Mouse (Mus musculus) retina, postnatal 7 days (tissue): ENCODE data around the gene Ndufab1.

Experiments
- DNase-seq: peaks from one replicate; pipeline ENCODE4 v3.0.0-alpha.2; 2012; ENCODE audit warnings: low read depth, low spot score

Ndufab1 gene

DNA sequence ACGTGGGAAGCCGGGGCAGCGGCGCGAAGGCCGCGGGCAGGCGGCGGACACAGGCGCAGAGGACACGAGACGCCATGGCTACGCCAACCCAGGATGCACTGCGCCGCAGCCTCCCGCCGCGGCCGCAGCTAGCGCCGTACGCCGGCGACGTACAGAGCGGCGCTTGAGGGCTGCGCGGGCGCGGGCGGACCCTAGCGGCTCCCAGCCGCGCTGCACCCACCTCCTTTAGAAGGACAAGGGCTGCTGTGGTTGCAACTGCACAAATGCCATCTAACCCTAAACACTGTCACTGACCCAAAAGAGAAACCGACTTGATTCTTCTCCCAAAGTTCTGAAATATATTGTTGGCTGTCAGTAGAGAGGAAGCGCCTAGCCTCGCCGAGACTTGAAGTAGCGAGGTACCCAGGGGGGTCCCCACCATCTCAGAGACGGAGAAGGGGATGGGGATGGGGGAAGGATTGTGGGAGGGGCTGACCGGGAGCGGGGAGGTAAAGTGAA lies at the start of gene Ndufab1:
Ndufab1 (minus strand) TSS at position 140 of the 498 bp plus-strand sequence.
- peak; percentile 82 for DNase-seq

DNA sequence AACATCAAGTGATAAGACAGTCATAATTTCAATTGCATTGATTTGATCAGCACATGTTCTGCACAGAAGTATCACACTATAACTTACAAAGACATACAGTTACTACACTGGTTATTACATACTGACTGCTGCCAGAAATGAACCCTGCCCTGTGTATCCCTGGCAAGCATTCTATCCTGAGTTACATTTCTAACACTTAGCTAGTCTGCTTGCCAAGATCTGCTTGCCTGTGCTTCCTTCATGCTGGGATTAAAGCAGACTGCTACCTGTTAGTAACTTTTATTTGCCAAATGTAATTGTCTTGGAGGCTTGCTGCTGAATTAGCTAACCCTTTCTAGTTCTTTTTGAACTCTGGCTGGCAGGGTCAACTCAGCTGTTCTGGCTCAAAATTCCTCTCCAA lies 39.3 kb upstream of the Ndufab1 start:
- no peak for DNase-seq

DNA sequence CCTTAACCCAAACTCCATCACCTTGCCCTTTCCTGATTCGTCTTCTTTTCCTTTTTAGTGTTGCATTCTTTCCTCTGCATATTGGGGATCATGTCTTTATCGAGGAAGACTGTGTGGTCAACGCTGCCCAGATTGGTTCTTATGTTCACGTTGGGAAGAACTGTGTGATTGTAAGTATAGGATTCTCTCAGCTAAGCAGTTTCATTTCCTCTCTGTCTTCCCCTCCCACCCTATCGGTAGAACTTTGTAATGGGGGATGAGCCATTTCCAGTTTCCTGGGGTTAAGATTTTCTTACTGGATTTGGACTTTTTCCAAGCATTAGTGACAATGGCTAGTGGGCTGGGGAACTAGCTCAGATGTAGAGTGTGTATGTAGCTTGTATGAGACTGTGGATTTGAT lies 36.5 kb upstream of the Ndufab1 start:
- no peak for DNase-seq

DNA sequence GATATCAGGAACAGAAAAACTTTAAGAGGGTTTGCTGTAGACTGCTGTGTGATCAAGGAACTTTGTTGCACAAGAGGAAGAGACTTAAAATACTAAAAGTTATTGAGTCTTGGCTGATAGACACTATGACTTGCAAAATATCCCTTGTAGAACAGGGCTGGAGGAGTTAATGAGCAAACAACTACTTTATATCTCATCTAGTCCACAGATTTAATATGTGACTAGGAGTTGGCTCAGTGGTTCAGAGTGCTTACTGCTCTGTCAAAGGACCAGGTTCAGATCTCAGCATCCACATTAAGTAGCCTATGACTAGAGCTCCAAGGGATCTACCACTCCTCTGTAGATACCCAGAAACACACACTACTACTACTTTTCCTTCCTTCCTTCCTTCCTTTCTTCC lies 35.4 kb upstream of the Ndufab1 start:
- no peak for DNase-seq

DNA sequence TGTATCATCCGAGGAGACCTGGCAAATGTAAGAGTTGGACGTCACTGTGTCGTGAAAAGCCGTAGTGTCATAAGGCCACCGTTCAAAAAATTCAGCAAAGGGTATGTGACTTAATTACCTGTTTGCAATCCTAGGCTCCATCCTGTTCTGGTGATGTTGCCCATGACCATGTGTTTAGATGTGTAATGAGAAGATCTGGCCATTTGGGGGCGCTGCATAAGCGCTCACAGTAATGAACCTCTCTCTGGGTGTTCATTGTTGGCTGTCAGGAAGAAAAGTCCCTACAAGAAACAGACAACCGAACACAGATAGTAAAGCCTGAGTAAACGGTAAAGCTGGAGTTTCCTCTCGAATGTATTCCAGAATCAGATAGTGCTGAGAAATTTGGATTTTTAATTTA lies 33.4 kb upstream of the Ndufab1 start:
- DNase-seq, result no peak

DNA sequence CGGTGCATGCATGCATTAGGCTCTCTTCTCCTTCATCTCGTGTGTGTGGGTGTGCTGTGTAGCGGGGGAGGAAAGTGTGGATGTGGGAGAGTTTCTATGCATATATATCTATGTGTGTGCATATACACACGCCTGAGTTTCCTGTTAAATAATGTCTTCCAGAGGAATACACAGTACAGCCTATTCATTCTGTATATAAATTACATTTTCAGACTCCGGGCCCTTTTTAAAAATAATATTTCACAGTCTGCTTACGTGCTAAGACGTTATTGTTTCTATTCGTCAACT lies 31.6 kb upstream of the Ndufab1 start:
- DNase-seq, result no peak

DNA sequence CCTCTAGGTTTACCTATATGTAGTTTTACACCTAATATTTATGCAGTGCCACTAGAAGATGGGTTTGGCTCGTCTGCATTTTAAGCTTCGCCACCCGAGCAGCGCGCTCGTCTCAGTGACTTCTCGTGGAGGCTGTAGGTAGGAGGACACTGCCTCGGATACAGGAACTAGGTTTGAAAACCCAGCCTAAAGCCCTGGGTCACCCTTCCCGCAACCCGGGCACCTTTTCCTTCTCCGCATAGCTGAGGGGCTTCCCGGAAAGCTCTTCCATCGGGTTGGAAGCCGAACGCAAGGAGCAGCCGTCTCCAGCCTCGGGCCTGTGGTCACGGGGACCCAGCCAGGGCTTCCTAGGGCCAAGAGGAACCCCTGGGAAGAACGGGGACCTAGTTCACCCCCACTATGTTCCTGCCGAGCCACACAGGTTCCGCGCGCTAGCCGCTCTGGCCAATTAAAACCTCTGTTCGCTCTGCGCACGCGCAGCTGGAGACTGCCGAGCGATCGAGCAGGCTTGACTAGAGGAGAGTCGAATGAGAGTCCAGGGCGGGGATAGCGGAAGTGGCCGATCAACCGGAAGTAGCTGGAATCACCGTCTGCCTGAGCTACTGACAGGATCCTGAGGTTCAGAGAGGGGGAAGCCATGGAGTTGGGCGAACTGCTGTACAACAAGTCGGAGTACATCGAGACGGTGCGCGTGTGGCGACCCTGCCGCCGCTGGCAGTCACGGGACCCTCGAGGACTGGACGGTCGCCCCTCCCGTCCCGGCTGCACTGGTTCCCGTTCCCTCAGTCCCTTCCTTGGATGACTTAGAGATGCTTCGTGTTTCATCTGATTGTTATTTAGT lies 31.0 kb upstream of the Ndufab1 start, which contains the start of the genes Palb2 and Dctn5:
Palb2 (minus strand) TSS at position 489 of the 841 bp plus-strand sequence.
Dctn5 (plus strand) TSS at position 545 of the 841 bp plus-strand sequence.
- DNase-seq, result peak; percentile 98

DNA sequence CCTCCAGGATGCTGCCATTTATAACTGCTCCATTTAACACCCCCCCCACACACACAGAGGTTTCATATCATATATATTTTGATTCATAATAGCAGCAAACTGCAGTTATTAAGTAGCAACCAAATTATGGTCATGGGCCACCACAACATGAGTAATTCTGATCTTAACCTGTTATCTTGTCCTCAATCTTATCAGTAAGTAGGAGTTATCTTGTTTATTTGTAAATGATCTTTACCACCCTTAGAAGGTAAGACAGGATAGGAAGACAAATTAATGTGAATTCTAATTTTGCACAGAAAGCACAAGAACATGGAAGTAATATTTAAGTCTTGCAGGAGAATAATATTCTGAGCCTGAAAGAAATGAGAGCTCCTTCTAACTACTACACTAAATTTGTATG lies 30.1 kb upstream of the Ndufab1 start:
- DNase-seq, result no peak

DNA sequence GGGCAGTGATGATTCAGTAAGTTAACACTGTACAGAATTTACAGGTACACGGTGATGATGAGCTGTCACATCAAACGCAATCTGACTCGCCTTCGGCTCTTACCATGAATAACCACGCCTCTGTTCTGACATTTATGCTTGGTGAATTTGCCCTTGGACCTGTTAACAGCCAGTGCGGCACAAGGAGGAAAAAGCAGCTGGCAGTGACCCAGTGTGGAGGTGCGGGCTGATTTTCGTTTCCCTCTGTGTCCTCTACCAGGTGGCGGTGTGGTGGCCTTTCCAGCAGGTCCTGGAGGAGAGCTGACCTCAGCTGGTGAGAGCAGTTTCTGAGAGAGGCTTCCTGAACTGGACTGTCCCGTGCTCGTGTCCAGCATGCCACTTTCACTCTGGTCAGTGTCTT lies 25.3 kb upstream of the Ndufab1 start:
- DNase-seq, result no peak

DNA sequence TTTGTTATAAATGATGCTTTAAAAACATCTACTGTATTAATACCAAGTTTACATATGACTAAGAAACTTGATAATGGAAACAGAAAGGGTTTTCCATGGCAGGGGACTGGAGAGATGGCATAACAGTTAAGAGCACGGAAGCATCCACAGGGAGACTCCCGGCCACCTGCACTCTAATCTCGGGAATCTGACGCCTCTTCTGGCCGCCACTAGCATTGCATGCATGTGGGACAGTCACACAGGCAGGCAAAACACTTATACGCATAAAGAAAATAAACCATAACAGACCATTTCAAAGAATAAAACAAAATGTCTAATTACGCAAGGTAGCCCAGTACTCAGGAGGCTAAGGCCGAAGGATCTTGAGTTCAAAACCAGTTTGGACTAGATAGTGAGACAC lies 23.9 kb upstream of the Ndufab1 start:
- DNase-seq, result no peak

DNA sequence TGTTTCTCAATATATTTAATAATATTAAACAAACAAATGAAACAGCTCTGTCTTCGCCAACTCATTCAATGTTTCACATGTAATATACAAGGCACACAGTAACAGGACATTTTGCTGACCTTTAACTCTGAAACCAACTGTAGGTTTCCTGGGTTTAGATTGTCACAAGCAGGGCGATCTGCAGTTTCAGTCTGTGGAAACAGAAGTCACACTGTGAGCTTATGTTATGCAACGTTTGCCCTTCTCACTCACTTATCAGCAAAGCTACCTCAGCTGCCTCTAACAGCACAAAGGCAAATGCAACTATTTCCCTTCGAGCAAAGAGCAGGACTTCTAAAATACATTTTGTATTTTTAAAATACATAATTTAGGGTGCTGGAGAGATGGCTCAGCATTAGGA lies 21.8 kb upstream of the Ndufab1 start:
- DNase-seq, result no peak

DNA sequence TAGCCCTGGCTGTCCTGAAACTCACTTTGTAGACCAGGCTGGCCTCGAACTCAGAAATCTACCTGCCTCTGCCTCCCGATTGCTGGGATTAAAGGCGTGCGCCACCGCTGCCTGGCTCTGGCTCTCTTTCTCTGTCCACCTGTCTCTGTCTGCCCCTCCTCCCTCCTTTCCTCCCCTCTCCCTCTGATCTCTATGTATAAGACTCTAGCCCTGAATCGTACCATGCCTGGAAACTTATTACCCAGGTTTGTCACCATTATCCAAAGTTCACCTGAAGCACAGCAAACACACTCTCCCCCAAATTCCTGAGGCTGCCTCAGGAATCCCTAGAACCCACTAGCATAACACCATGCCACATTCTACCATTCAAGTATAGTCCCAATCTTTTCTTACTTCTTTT lies 6.5 kb upstream of the Ndufab1 start:
- DNase-seq, result no peak

DNA sequence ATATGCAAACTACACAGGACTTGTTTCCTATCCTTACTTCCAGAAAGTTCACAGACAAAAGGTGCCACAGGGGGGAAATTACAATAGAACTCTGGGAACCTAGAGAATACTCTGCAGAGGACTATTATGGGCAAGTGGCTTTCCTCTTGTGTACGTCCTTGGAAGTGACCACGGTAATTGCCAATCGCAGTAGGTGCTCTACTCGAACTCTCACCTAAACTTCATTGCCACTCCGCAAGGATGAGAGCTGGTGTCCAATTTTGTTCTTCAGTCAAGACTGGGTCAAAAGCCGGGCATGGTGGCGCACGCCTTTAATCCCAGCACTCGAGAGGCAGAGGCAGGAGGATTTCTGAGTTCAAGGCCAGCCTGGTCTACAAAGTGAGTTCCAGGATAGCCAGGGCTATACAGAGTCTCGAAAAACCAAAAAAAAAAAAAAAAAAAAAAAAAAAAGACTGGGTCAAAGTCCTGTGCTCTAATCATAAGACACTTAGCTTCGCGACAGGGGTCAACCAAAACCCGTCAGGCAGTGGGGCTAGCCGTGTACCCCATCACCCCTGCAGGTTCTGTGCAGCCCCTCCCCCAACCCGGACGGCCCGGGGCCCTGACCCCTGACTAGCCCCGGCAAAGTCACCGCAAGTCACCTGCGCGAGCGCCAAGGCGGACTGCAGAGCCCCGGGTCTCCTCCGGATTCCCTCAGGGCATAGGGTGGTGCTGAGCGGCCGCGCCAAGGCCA lies 506 bp downstream of the Ndufab1 start:
- peak; percentile 17 for DNase-seq

DNA sequence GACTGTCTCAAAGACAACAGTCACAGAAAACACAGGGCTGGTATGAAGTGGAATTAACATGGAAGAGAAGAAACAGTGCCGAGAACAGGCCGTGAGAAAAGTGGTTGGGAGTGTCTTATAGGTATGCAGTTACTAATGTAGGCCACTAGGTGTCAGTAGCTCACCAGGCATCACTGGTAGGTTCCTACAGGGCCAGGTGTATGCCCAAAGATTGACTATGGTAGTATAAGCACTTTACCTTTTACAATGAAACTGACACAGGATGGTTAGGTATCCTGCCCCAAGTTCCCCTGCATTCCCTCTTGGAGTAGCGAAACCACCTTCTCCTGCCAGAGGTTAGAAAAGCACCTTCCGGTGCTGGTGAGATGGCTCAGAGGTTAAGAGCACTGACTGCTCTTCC lies 2.5 kb downstream of the Ndufab1 start:
- DNase-seq, result peak; percentile 19

DNA sequence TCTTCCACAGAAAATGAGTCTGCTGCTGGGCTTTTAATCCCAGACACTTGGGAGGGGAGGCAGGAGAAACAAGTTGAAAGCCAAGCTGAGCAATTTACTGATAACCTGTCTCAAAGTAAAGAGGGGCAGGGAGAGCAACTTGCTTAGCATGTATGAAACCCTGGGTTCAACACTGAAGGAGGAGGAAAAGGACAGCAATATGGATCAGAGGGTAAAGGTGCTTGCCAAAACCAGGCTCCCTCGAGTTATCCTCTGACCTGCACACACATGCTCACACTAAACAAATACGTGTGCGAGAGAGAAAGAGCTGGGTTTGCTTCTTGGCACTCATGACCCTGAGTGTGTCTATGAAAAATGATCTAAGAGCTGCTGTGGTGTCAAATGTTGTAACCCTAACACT lies 3.7 kb downstream of the Ndufab1 start:
- DNase-seq, result no peak

DNA sequence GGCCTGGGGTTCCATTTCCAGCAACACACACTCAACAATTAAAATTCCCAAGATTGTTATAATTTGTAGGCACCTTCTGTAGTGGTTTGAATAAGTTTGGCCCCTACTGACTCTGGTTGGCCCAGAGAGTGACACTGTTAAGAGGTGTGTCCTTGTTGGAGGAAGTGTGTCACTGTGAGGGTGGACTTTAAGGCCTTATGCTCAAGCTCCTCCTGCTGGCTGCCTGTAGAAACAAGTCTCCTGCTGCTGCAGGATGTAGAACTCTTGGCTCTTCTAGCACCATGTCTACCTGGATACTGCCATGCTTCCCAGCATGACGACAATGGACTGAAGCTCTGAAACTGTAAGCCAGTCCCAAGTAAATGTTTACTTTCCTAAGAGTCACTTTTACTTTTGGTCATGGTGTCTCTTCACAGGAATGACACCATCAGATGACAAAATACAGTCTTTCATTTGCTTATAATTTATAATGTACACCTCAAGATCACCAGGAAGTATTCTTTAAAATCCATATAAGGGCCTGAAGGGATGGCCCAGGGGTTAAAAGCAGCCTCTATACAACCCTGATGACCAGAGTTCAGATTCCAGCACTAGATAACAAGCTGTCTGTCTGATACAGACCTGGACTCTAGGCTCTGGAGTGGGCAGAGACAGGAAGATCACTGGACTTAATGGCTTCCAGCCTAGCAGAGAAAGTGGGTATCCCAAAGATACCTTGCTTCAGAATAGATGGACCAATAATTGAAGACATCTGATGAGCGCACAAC lies 6.9 kb downstream of the Ndufab1 start:
- DNase-seq, result no peak

DNA sequence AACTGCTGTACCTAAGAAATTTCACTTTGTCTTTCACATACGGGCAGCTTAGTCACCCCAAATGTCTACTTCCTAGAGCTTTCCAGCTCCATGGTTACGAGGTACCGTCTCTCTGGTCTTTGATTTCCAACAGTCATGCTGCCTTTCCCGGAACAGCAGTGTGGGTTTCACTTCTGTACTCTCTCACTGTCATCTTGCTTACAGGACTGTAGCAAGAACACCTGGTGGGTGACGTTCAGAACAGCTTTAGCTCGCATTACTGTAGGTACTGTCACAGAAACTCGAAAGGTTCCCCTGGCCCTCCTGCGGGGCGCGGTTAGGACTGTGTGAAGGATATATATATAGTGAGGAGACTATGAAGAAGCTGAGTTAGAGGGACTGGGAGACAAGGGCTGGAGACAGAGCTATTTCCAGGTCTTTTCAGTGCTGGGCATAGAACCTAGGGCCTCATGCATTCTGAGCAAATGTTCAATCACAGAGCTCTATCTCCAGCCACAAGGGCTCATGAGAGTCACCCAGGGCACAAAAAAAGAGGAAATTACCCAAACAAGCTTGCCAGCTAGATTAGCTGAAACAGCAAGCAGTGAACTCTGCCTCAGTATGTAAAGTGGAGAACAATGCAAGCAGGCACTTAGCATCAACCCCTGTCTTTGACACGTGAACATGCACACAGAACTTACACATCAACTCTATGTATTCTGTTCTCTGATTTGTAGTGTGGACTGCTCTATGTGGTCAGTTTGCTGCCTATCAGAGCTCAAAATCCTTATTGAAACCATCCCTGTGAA lies 14.3 kb downstream of the Ndufab1 start:
- no peak for DNase-seq

DNA sequence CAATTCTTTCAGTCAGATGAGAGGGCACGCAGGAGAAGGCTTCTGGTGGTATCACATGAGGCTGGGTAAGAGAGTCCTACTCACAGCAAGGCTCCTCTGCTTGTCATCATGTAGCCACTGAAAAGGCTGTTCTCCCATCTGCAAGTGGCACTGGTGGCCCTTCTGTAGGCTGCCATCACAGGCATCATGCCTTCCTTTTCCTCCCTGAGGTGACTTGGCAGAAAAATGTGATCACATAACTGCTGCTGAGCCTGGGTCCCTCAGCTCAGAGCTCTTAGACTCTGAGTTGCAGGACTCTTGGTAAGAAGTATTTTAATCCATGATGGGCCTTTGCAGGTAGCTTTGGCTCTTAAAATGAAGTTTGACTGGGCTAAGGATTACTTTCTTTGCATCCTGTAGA lies 20.6 kb downstream of the Ndufab1 start:
- DNase-seq, result no peak

DNA sequence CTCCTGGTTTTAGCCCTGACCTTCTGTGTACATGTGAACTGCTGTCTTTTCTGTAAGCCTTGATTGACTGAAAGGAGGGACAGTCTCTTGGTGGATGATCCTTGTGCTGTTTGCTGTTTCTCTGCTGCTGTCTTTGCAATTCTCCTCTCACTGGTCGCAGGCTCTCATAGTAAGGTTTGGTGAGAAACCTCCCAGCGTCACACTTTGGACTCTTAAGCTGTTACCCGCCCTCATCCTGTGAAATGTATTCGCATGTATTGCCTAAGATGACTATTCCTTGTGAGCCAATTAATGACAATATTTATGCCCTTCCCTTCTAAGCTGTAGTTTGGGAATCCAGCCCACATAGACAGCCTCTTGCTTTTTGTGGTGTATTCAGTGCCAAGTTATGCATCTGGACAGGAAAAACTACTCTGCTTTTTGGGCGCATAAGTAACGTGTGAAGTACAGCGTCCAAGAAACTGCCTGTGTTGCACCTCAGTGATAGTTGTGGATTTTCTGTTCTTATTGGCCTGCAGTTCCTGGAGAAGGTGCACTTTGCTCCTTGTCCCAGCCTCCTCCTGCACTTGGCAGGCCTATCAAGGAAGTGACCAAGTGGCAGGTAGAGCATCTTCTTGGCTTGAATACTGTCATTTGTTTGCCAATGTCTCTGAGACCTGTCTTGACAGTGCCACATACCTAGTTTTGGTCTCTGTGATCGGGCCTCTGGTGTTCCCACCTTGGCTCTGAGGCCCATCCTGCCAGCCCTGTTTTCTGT lies 21.7 kb downstream of the Ndufab1 start:
- DNase-seq, result no peak

DNA sequence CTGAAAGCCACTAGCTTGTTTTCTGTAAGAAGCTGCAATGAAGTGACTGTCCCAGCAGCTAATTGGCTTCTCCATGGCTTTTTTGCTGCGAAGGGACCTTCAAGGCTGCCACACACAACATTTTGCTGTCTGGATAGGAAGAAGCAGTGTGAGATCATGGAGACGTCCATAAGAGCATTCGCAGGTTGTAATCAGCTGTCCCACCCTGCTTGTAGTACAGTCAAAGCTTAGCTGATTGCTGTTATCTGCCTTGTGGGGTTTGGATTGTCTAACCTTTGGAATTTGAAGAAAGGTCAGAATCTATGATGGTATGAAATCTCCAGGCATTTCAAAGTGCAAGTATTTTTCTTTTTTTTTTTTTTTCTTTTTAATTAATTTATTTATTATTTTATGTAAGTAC lies 27.3 kb downstream of the Ndufab1 start:
- DNase-seq, result no peak
